Mouse (Mus musculus): ENCODE results near the gene Rbfox1.

Gene Rbfox1

GRCm38 (mm10) chr16:7083937-7084336 is 1198.8 kb downstream of the Rbfox1 start:
- no peak for DNase-seq (ENCODE audit: low spot score)

- DNase-seq (ENCODE audit: low spot score), result no peak
Observed at GRCm38 (mm10) chr16:7088601-7089430, 1203.7 kb downstream of the Rbfox1 start.

GRCm38 (mm10) chr16:7089475-7089874 is 1204.3 kb downstream of the Rbfox1 start:
- no peak for DNase-seq (ENCODE audit: low spot score)

- no peak for DNase-seq (ENCODE audit: low spot score)
Observed at GRCm38 (mm10) chr16:7090205-7090604, 1205.0 kb downstream of the Rbfox1 start.

GRCm38 (mm10) chr16:7092811-7093210 is 1207.7 kb downstream of the Rbfox1 start:
- no peak for DNase-seq (ENCODE audit: low spot score)

GRCm38 (mm10) chr16:7093686-7094085 is 1208.5 kb downstream of the Rbfox1 start:
- no peak for DNase-seq (ENCODE audit: low spot score)

GRCm38 (mm10) chr16:7094181-7094749 is 1209.1 kb downstream of the Rbfox1 start:
- no peak for DNase-seq (ENCODE audit: low spot score)

- DNase-seq (ENCODE audit: low spot score), result no peak
Observed at GRCm38 (mm10) chr16:7097071-7097470, 1211.9 kb downstream of the Rbfox1 start.

- DNase-seq (ENCODE audit: low spot score), result no peak
Observed at GRCm38 (mm10) chr16:7097951-7098710, 1213.0 kb downstream of the Rbfox1 start.

GRCm38 (mm10) chr16:7099506-7100300 is 1214.5 kb downstream of the Rbfox1 start:
- peak; percentile 67 for DNase-seq (ENCODE audit: low spot score)

GRCm38 (mm10) chr16:7102486-7102885 is 1217.3 kb downstream of the Rbfox1 start:
- no peak for DNase-seq (ENCODE audit: low spot score)

- DNase-seq (ENCODE audit: low spot score), result no peak
Observed at GRCm38 (mm10) chr16:7103301-7103700, 1218.1 kb downstream of the Rbfox1 start.

GRCm38 (mm10) chr16:7106450-7107015 is 1221.4 kb downstream of the Rbfox1 start:
- DNase-seq (ENCODE audit: low spot score), result no peak

- no peak for DNase-seq (ENCODE audit: low spot score)
Observed at GRCm38 (mm10) chr16:7115945-7116344, 1230.8 kb downstream of the Rbfox1 start.

- no peak for DNase-seq (ENCODE audit: low spot score)
Observed at GRCm38 (mm10) chr16:7129591-7129990, 1244.4 kb downstream of the Rbfox1 start.

- DNase-seq (ENCODE audit: low spot score), result no peak
Observed at GRCm38 (mm10) chr16:7132434-7132833, 1247.3 kb downstream of the Rbfox1 start.

GRCm38 (mm10) chr16:7136971-7137370 is 1251.8 kb downstream of the Rbfox1 start:
- DNase-seq (ENCODE audit: low spot score), result no peak

- DNase-seq (ENCODE audit: low spot score), result no peak
Observed at GRCm38 (mm10) chr16:7139480-7139879, 1254.3 kb downstream of the Rbfox1 start.

GRCm38 (mm10) chr16:7140909-7141308 is 1255.8 kb downstream of the Rbfox1 start:
- DNase-seq (ENCODE audit: low spot score), result no peak

- DNase-seq (ENCODE audit: low spot score), result no peak
Observed at GRCm38 (mm10) chr16:7145505-7145904, 1260.3 kb downstream of the Rbfox1 start.

- no peak for DNase-seq (ENCODE audit: low spot score)
Observed at GRCm38 (mm10) chr16:7146454-7146853, 1261.3 kb downstream of the Rbfox1 start.

- no peak for DNase-seq (ENCODE audit: low spot score)
Observed at GRCm38 (mm10) chr16:7147884-7148283, 1262.7 kb downstream of the Rbfox1 start.

Measured in left cerebral cortex, adult 11 months (tissue).